ENCODE assay signal across 16 mouse cellular contexts in the genomic region with DNA sequence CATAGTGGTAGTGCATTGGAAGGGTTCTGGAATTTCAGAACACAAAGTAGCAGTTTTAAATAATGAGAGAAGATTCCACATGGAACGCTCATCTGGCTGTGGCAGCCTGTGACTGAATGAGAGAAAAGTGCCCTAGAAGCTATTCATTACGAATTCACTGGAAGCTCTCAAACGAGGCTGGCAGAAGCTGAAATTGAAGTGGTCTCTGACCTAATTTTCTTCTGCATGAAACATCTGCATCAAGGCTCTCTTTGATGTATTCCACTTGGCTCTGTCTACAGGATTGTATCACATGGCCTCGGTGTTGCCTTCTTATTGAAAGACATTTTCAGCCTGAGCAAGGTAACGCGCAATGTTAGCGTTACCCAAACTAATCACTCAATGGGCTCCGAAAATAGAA.
DNase-seq lines count a peak whose midpoint lies in the region; ATAC-seq lines count a peak whose summit lies in the region.
"Had no signal": no experiment of that assay in that cellular context is flagged by ENCODE, and none has a peak within 500 bp of the region (broad histone marks: within the 10 kb centered on the region; RNA-seq: fewer than 3 reads in every experiment).

No protein-coding gene starts in this region.

- H3K27ac ChIP-seq in heart, embryonic 14.5 days (replicated peaks in 1 of 2; ENCODE audit: control insufficient read depth in 1 of 2, insufficient read depth in 1 of 2, low read depth in 2 of 2, low read length in 2 of 2) = peak overlapping the region; percentile 39 to 66; a peak in 1 of 4 replicates
- H3K27ac ChIP-seq: embryonic facial prominence, embryonic 15.5 days; liver, embryonic 14.5 days; macrophage had no signal

- 30% methylated on average over 8 of the region's 8 CpGs for WGBS in heart, embryonic 14.5 days

- peaks cover 14 to 22% of the 10 kb centered on the region in 2 experiments for H3K4me1 ChIP-seq in heart, embryonic 14.5 days (ENCODE audit: control insufficient read depth in 2 of 2, insufficient read depth in 2 of 2, low read length in 2 of 2)
- H3K4me1 ChIP-seq: embryonic facial prominence, embryonic 15.5 days had no signal

- H3K4me2 ChIP-seq in heart, embryonic 14.5 days (ENCODE audit: low read length) = peak overlapping the region; percentile 44
- H3K4me2 ChIP-seq: embryonic facial prominence, embryonic 15.5 days had no signal

- H3K4me3 ChIP-seq in heart, embryonic 14.5 days (ENCODE audit: control insufficient read depth in 1 of 2, insufficient read depth in 1 of 2, low read depth in 1 of 2, low read length in 2 of 2) = no peak overlapping the region
- H3K4me3 ChIP-seq: embryonic facial prominence, embryonic 15.5 days had no signal

- peak; percentile 28 for DNase-seq in adrenal gland, adult 2 months
- DNase-seq in adrenal gland, adult 18-20 months (ENCODE audit: low spot score in 2 of 2) = no peak
- DNase-seq in heart, adult 11 months = no peak
- peak; percentile 9 for DNase-seq in right cerebral cortex, adult 18-20 months
- DNase-seq in right cerebral cortex, postnatal 4 days = no peak
- peak; percentile 11 for DNase-seq in retina, embryonic 14.5 days (ENCODE audit: low spot score)
- DNase-seq in spleen, adult 18-20 months = no peak
- DNase-seq: cerebellum, postnatal 25 days; gastrocnemius, postnatal 10 days; kidney, postnatal 10 days; left cerebral cortex, postnatal 4 days; thymus, postnatal 25 days had no signal

- ATAC-seq in heart, embryonic 14.5 days (ENCODE audit: insufficient number of reproducible peaks, insufficient read depth, low FRiP score, low read depth) = no peak

- H3K9ac ChIP-seq in heart, embryonic 14.5 days (ENCODE audit: low read length) = no peak overlapping the region
- H3K9ac ChIP-seq: embryonic facial prominence, embryonic 15.5 days; liver, embryonic 14.5 days had no signal

- H3K36me3 ChIP-seq in heart, embryonic 14.5 days (ENCODE audit: control insufficient read depth, insufficient read depth, low read length) = no peaks in the 10 kb centered on the region
- H3K36me3 ChIP-seq: embryonic facial prominence, embryonic 15.5 days had no signal

- no peaks in the 10 kb centered on the region for H3K9me3 ChIP-seq in heart, embryonic 14.5 days (ENCODE audit: control insufficient read depth, low read length)
- H3K9me3 ChIP-seq: embryonic facial prominence, embryonic 15.5 days had no signal

- no peaks in the 10 kb centered on the region for H3K27me3 ChIP-seq in heart, embryonic 14.5 days (ENCODE audit: control insufficient read depth, insufficient read depth, low read length)
- H3K27me3 ChIP-seq: embryonic facial prominence, embryonic 15.5 days had no signal

Comparison
In these comparisons a context has a peak if more than half of its experiments do, and no peak if none do; other contexts are left out.
1. DNase-seq: peak in adrenal gland, adult 2 months (single experiment), right cerebral cortex, adult 18-20 months (single experiment) and retina, embryonic 14.5 days (single experiment); none in adrenal gland, adult 18-20 months (0 of 2), heart, adult 11 months (single experiment), right cerebral cortex, postnatal 4 days (single experiment) and spleen, adult 18-20 months (0 of 2).